In the genomic region with DNA sequence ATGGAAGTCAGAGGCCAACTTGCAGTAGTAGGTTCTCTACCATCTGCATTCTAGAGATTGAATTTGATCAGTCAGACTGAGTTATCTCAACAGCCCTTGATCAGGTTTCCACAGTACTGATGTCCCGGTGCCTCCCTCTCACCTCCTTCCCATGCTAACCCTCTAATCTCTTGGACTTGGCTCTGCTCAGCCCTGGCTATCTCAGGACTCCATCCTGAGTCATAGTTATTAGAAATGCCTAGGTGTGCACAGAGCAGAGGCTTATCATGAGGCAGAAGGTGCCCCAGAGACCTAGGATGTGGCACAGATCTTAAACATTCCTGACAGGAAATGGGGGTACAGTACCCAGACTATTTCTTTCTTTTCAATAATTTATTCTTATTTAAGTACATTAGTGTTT, we compare ENCODE assay signal across 28 mouse cellular contexts.
"Had no signal": no experiment of that assay in that cellular context is flagged by ENCODE, and none has a peak within 500 bp of the region (broad histone marks: within the 10 kb centered on the region; RNA-seq: fewer than 3 reads in every experiment).

No protein-coding gene starts in this region.

- H3K27me3 ChIP-seq: embryonic facial prominence, embryonic 12.5 days; embryonic facial prominence, embryonic 13.5 days; embryonic facial prominence, embryonic 15.5 days; forebrain, embryonic 12.5 days; forebrain, embryonic 13.5 days; forebrain, embryonic 15.5 days had no signal

- H3K4me2 ChIP-seq: embryonic facial prominence, embryonic 12.5 days; embryonic facial prominence, embryonic 13.5 days; embryonic facial prominence, embryonic 15.5 days; forebrain, embryonic 12.5 days; forebrain, embryonic 13.5 days; forebrain, embryonic 15.5 days had no signal

- H3K9me3 ChIP-seq: embryonic facial prominence, embryonic 12.5 days; embryonic facial prominence, embryonic 13.5 days; embryonic facial prominence, embryonic 15.5 days; forebrain, embryonic 12.5 days; forebrain, embryonic 13.5 days; forebrain, embryonic 15.5 days had no signal

- DNase-seq: cerebellum, adult 18-20 months; cerebellum, adult 2 months; cerebellum, adult 8-10 months; cerebellum, adult 9-10 months; cerebellum, adult 9-11 months; cerebellum, postnatal 10 days; cerebellum, postnatal 14 days; cerebellum, postnatal 25 days; cerebellum, postnatal 36 days; embryo, embryonic 11 days; forebrain, postnatal 0 days; gastrocnemius, adult 2 months; gastrocnemius, postnatal 10 days; gastrocnemius, postnatal 14 days; gastrocnemius, postnatal 25 days; gastrocnemius, postnatal 36 days; heart, adult 18-20 months had no signal

- H3K36me3 ChIP-seq: embryonic facial prominence, embryonic 10.5 days; embryonic facial prominence, embryonic 12.5 days; embryonic facial prominence, embryonic 13.5 days; embryonic facial prominence, embryonic 15.5 days; forebrain, embryonic 10.5 days; forebrain, embryonic 12.5 days; forebrain, embryonic 15.5 days had no signal

- H3K27ac ChIP-seq: embryonic facial prominence, embryonic 10.5 days; embryonic facial prominence, embryonic 12.5 days; embryonic facial prominence, embryonic 13.5 days; embryonic facial prominence, embryonic 15.5 days; forebrain, embryonic 10.5 days; forebrain, embryonic 12.5 days; forebrain, embryonic 13.5 days; forebrain, embryonic 15.5 days; gastrocnemius, adult 2 months had no signal

- ATAC-seq: forebrain, embryonic 13.5 days; forebrain, embryonic 14.5 days; forebrain, embryonic 15.5 days; forebrain, embryonic 16.5 days; forebrain, postnatal 0 days had no signal

- H3K4me3 ChIP-seq: embryonic facial prominence, embryonic 10.5 days; embryonic facial prominence, embryonic 12.5 days; embryonic facial prominence, embryonic 13.5 days; embryonic facial prominence, embryonic 15.5 days; erythroblast, embryonic 14.5 days; forebrain, embryonic 10.5 days; forebrain, embryonic 12.5 days; forebrain, embryonic 13.5 days; forebrain, embryonic 15.5 days; gastrocnemius, adult 2 months had no signal

- H3K4me1 ChIP-seq: embryonic facial prominence, embryonic 12.5 days; embryonic facial prominence, embryonic 13.5 days; embryonic facial prominence, embryonic 15.5 days; forebrain, embryonic 12.5 days; forebrain, embryonic 13.5 days; forebrain, embryonic 15.5 days had no signal

- H3K9ac ChIP-seq: embryonic facial prominence, embryonic 12.5 days; embryonic facial prominence, embryonic 13.5 days; embryonic facial prominence, embryonic 15.5 days; forebrain, embryonic 12.5 days; forebrain, embryonic 13.5 days; forebrain, embryonic 15.5 days; forebrain, postnatal 0 days had no signal
